Comparison of ENCODE assay signal across 8 mouse cellular contexts in the genomic region with DNA sequence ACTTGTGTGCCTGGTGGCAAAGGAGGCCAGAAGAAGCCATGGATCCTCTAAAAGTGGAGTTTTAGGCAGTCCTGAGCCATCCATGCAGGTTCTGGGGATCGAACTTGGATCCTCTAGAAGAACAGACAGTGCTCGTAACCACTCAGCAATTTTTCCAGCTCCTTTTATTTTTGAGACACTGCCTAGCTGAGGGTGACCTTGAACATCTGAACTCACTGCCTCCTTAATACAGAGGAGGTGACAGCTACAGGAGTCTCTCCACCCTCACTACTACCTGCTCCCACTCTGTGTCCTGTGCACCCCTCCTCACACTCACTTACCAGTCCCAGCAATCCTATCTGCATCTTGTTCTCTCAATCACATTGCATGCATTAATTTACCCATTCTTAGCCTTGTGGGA. TPM values are rescaled to one million over a fixed set of nuclear protein-coding genes. Genes with fewer than 3 reads are reported as not detected.
A peak's percentile ranks its signal among the peaks of the same experiment; 100 is the strongest.
DNase-seq lines count a peak whose midpoint lies in the region; ATAC-seq and TF ChIP-seq lines count a peak whose summit lies in the region.

No protein-coding gene starts in this region.

- H3K27me3 ChIP-seq in forebrain, embryonic 13.5 days, result no peaks in the 10 kb centered on the region
- H3K27me3 ChIP-seq in forebrain, embryonic 14.5 days (replicated peaks; ENCODE audit: control insufficient read depth, insufficient read depth, low read length), result no peaks in the 10 kb centered on the region
- H3K27me3 ChIP-seq in kidney, embryonic 15.5 days, result no peaks in the 10 kb centered on the region
- H3K27me3 ChIP-seq in MEL (ENCODE audit: control insufficient read depth in 1 of 2, insufficient read depth in 2 of 2, low read length in 2 of 2), result no peaks in the 10 kb centered on the region
- H3K27me3 ChIP-seq in liver, embryonic 12.5 days (replicated peaks), result no peaks in the 10 kb centered on the region

- 97% methylated on average over 2 of the region's 2 CpGs for WGBS in forebrain, embryonic 13.5 days
- 96% methylated on average over 2 of the region's 2 CpGs for WGBS in forebrain, embryonic 14.5 days
- 94% methylated on average over 2 of the region's 2 CpGs for WGBS in kidney, embryonic 15.5 days
- WGBS in liver, embryonic 12.5 days (ENCODE audit: insufficient replicate concordance), result 82% methylated on average over 2 of the region's 2 CpGs

- H3K36me3 ChIP-seq in forebrain, embryonic 13.5 days (ENCODE audit: poor library complexity, severe bottlenecking), result peaks cover 17% of the 10 kb centered on the region
- H3K36me3 ChIP-seq in forebrain, embryonic 14.5 days (ENCODE audit: control insufficient read depth, insufficient read depth, low read length), result peaks cover 13% of the 10 kb centered on the region
- H3K36me3 ChIP-seq in kidney, embryonic 15.5 days, result peaks cover 33% of the 10 kb centered on the region
- H3K36me3 ChIP-seq in MEL (ENCODE audit: control insufficient read depth in 1 of 2, insufficient read depth in 2 of 2, low read length in 2 of 2), result peaks cover 0 to 10% of the 10 kb centered on the region in 2 experiments; a peak in 2 of 4 replicates
- peaks cover 30% of the 10 kb centered on the region for H3K36me3 ChIP-seq in liver, embryonic 12.5 days

- TF ChIP-seq POLR2A in MEL (IDR thresholded peaks at IDR 0.05; ENCODE audit: control insufficient read depth in 1 of 2, insufficient read depth in 1 of 2, low read depth in 1 of 2, low read length in 2 of 2, poor library complexity in 1 of 2), result no peak

- DNase-seq in forebrain, embryonic 14.5 days (ENCODE audit: low spot score), result no peak
- no peak for DNase-seq in kidney, postnatal 25 days
- no peak for DNase-seq in MEL (ENCODE audit: low read depth, low spot score)
- DNase-seq in thymus, adult 18-20 months, result no peak
- DNase-seq in cerebellum, postnatal 36 days, result no peak

- no peak overlapping the region for H3K9ac ChIP-seq in forebrain, embryonic 13.5 days
- H3K9ac ChIP-seq in forebrain, embryonic 14.5 days (ENCODE audit: low read length), result no peak overlapping the region
- H3K9ac ChIP-seq in kidney, embryonic 15.5 days, result no peak overlapping the region
- H3K9ac ChIP-seq in MEL (ENCODE audit: control insufficient read depth, low read depth, low read length, poor library complexity, severe bottlenecking), result peak overlapping the region; percentile 62
- peak overlapping the region; percentile 75 for H3K9ac ChIP-seq in liver, embryonic 12.5 days

- H3K4me1 ChIP-seq in forebrain, embryonic 13.5 days, result 0 out of 2 replicates have a peak, but pooled peaks cover 14% of the 10 kb centered on the region
- H3K4me1 ChIP-seq in forebrain, embryonic 14.5 days (ENCODE audit: control insufficient read depth, insufficient read depth, low read length), result peaks cover 3% of the 10 kb centered on the region; the same call in 1 of the 2 replicates
- H3K4me1 ChIP-seq in kidney, embryonic 15.5 days, result peaks cover 39% of the 10 kb centered on the region
- peaks cover 2 to 14% of the 10 kb centered on the region in 2 experiments; a peak in 3 of 4 replicates for H3K4me1 ChIP-seq in MEL (ENCODE audit: control insufficient read depth in 1 of 2, insufficient read depth in 2 of 2, low read length in 2 of 2)
- peaks cover 71% of the 10 kb centered on the region for H3K4me1 ChIP-seq in liver, embryonic 12.5 days

- TF ChIP-seq CTCF in MEL (IDR thresholded peaks at IDR 0.05 in 2 of 3, conservative IDR thresholded peaks at IDR 0.05 in 1 of 3; ENCODE audit: control insufficient read depth in 1 of 3, insufficient read depth in 1 of 3, low read depth in 2 of 3, low read length in 3 of 3, poor library complexity in 1 of 3, severe bottlenecking in 1 of 3), result no peak

- ATAC-seq in forebrain, embryonic 13.5 days, result no peak
- ATAC-seq in forebrain, embryonic 14.5 days, result no peak
- ATAC-seq in kidney, embryonic 15.5 days (replicated peaks; ENCODE audit: low FRiP score), result no peak
- ATAC-seq in liver, embryonic 12.5 days, result no peak

- peak overlapping the region; percentile 71 for H3K4me2 ChIP-seq in forebrain, embryonic 13.5 days
- no peak overlapping the region for H3K4me2 ChIP-seq in forebrain, embryonic 14.5 days (ENCODE audit: low read length)
- peak overlapping the region; percentile 76 for H3K4me2 ChIP-seq in kidney, embryonic 15.5 days
- peak overlapping the region; percentile 76 for H3K4me2 ChIP-seq in liver, embryonic 12.5 days

- TF ChIP-seq EP300 in MEL (IDR thresholded peaks at IDR 0.05; ENCODE audit: low read depth in 1 of 2, low read length in 2 of 2), result no peak

- no peak overlapping the region for H3K27ac ChIP-seq in forebrain, embryonic 13.5 days
- no peak overlapping the region for H3K27ac ChIP-seq in forebrain, embryonic 14.5 days (ENCODE audit: low read depth, low read length)
- peak overlapping the region; percentile 97; the same call in 1 of the 2 replicates for H3K27ac ChIP-seq in kidney, embryonic 15.5 days
- H3K27ac ChIP-seq in MEL (ENCODE audit: control insufficient read depth, low read depth, low read length), result no peak overlapping the region
- peak overlapping the region; percentile 95 for H3K27ac ChIP-seq in liver, embryonic 12.5 days

- no peak overlapping the region for H3K4me3 ChIP-seq in forebrain, embryonic 13.5 days
- no peak overlapping the region for H3K4me3 ChIP-seq in forebrain, embryonic 14.5 days (ENCODE audit: low read depth, low read length)
- H3K4me3 ChIP-seq in kidney, embryonic 15.5 days (replicated peaks), result peak overlapping the region; percentile 70; the same call in 1 of the 2 replicates
- H3K4me3 ChIP-seq in MEL (ENCODE audit: control insufficient read depth in 1 of 2, insufficient read depth in 1 of 2, low read depth in 2 of 2, low read length in 2 of 2), result peak overlapping the region in 1 of 2 experiments; percentile 63; a peak in 1 of 4 replicates
- peak overlapping the region; percentile 86 for H3K4me3 ChIP-seq in liver, embryonic 12.5 days

- no peak for TF ChIP-seq RAD21 in MEL (IDR thresholded peaks at IDR 0.05; ENCODE audit: low read depth, low read length)

- H3K79me2 ChIP-seq in MEL (ENCODE audit: control insufficient read depth, insufficient read depth, low read length, poor library complexity), result no peaks in the 10 kb centered on the region; the same call in 1 of the 2 replicates

- H3K9me3 ChIP-seq in forebrain, embryonic 13.5 days (replicated peaks), result no peaks in the 10 kb centered on the region
- no peaks in the 10 kb centered on the region for H3K9me3 ChIP-seq in forebrain, embryonic 14.5 days (replicated peaks; ENCODE audit: control insufficient read depth, low read length)
- no peaks in the 10 kb centered on the region for H3K9me3 ChIP-seq in kidney, embryonic 15.5 days (replicated peaks)
- H3K9me3 ChIP-seq in MEL (replicated peaks; ENCODE audit: insufficient read depth, low read length), result no peaks in the 10 kb centered on the region
- H3K9me3 ChIP-seq in liver, embryonic 12.5 days (replicated peaks), result no peaks in the 10 kb centered on the region

RNA-seq across cellular contexts. Expression of a gene that starts 2.0 kb away (rescaled TPM):
- polyA plus RNA-seq in forebrain, embryonic 13.5 days (2015; fragmentation: Nextera tagmentation; extraction: Ambion mirVana), result 18.8 and 19.2 TPM in 2 replicates
- 12.5 and 14.2 TPM in 2 replicates for polyA plus RNA-seq in forebrain, embryonic 14.5 days (2014; fragmentation: Nextera tagmentation; extraction: Ambion mirVana)
- polyA plus RNA-seq in kidney, embryonic 15.5 days (2015; fragmentation: Nextera tagmentation; extraction: Ambion mirVana), result 30.3 and 32.0 TPM in 2 replicates
- total RNA-seq in MEL (2012; rRNA removed), result 2.0 and 2.4 TPM in 2 replicates
- 1 to 10 TPM in 1 of 2 experiments, not detected in 1; 6.7 TPM for polyA plus RNA-seq in MEL (2012; ENCODE audit: insufficient read depth in 1 of 2, insufficient read length in 2 of 2, low read depth in 1 of 2, low replicate concordance in 2 of 2, missing spikeins in 1 of 2)
- polyA plus RNA-seq in liver, embryonic 12.5 days (2016; fragmentation: Nextera tagmentation; extraction: Ambion mirVana), result 24.6 and 26.3 TPM in 2 replicates

RNA-seq across cellular contexts. Expression of a gene that starts 11.1 kb away (rescaled TPM):
- 8.5 and 8.7 TPM in 2 replicates for polyA plus RNA-seq in forebrain, embryonic 13.5 days (2015; fragmentation: Nextera tagmentation; extraction: Ambion mirVana)
- 8.6 and 9.7 TPM in 2 replicates for polyA plus RNA-seq in forebrain, embryonic 14.5 days (2014; fragmentation: Nextera tagmentation; extraction: Ambion mirVana)
- polyA plus RNA-seq in kidney, embryonic 15.5 days (2015; fragmentation: Nextera tagmentation; extraction: Ambion mirVana), result 40.5 and 41.0 TPM in 2 replicates
- 9.9 and 12.4 TPM in 2 replicates for total RNA-seq in MEL (2012; rRNA removed)
- 10 to 100 TPM in 1 of 2 experiments, not detected in 1; 10.6 TPM for polyA plus RNA-seq in MEL (2012; ENCODE audit: insufficient read depth in 1 of 2, insufficient read length in 2 of 2, low read depth in 1 of 2, low replicate concordance in 2 of 2, missing spikeins in 1 of 2)
- 19.5 and 20.9 TPM in 2 replicates for polyA plus RNA-seq in liver, embryonic 12.5 days (2016; fragmentation: Nextera tagmentation; extraction: Ambion mirVana)

RNA-seq across cellular contexts. Expression of a gene that starts 23.5 kb away (rescaled TPM):
- polyA plus RNA-seq in forebrain, embryonic 13.5 days (2015; fragmentation: Nextera tagmentation; extraction: Ambion mirVana), result 1.5 and 1.8 TPM in 2 replicates
- polyA plus RNA-seq in forebrain, embryonic 14.5 days (2014; fragmentation: Nextera tagmentation; extraction: Ambion mirVana), result 0.55 and 0.73 TPM in 2 replicates
- 4.0 and 4.8 TPM in 2 replicates for polyA plus RNA-seq in kidney, embryonic 15.5 days (2015; fragmentation: Nextera tagmentation; extraction: Ambion mirVana)
- 0.39 TPM in 2 replicates for total RNA-seq in MEL (2012; rRNA removed)
- 1 to 10 TPM in 1 of 2 experiments, not detected in 1; 1.4 TPM for polyA plus RNA-seq in MEL (2012; ENCODE audit: insufficient read depth in 1 of 2, insufficient read length in 2 of 2, low read depth in 1 of 2, low replicate concordance in 2 of 2, missing spikeins in 1 of 2)
- polyA plus RNA-seq in liver, embryonic 12.5 days (2016; fragmentation: Nextera tagmentation; extraction: Ambion mirVana), result 0.91 and 1.2 TPM in 2 replicates

RNA-seq across cellular contexts. Expression of a gene that starts 27.8 kb away (rescaled TPM):
- 16.8 and 17.3 TPM in 2 replicates for polyA plus RNA-seq in forebrain, embryonic 13.5 days (2015; fragmentation: Nextera tagmentation; extraction: Ambion mirVana)
- polyA plus RNA-seq in forebrain, embryonic 14.5 days (2014; fragmentation: Nextera tagmentation; extraction: Ambion mirVana), result 22.4 and 23.7 TPM in 2 replicates
- 44.5 and 57.4 TPM in 2 replicates for polyA plus RNA-seq in kidney, embryonic 15.5 days (2015; fragmentation: Nextera tagmentation; extraction: Ambion mirVana)
- 183 and 245 TPM in 2 replicates for total RNA-seq in MEL (2012; rRNA removed)
- 100 to 1,000 TPM in 1 of 2 experiments, not detected in 1; 210 TPM for polyA plus RNA-seq in MEL (2012; ENCODE audit: insufficient read depth in 1 of 2, insufficient read length in 2 of 2, low read depth in 1 of 2, low replicate concordance in 2 of 2, missing spikeins in 1 of 2)
- polyA plus RNA-seq in liver, embryonic 12.5 days (2016; fragmentation: Nextera tagmentation; extraction: Ambion mirVana), result 895 and 897 TPM in 2 replicates

RNA-seq across cellular contexts. Expression of a gene that starts 28.1 kb away (rescaled TPM):
- polyA plus RNA-seq in forebrain, embryonic 13.5 days (2015; fragmentation: Nextera tagmentation; extraction: Ambion mirVana), result 0.43 and 0.71 TPM in 2 replicates
- polyA plus RNA-seq in forebrain, embryonic 14.5 days (2014; fragmentation: Nextera tagmentation; extraction: Ambion mirVana), result 1.6 and 1.7 TPM in 2 replicates
- polyA plus RNA-seq in kidney, embryonic 15.5 days (2015; fragmentation: Nextera tagmentation; extraction: Ambion mirVana), result 0.27 and 0.39 TPM in 2 replicates
- 0.19 and 0.36 TPM in 2 replicates for total RNA-seq in MEL (2012; rRNA removed)
- under 1 TPM in 1 of 2 experiments, not detected in 1; 0.68 TPM for polyA plus RNA-seq in MEL (2012; ENCODE audit: insufficient read depth in 1 of 2, insufficient read length in 2 of 2, low read depth in 1 of 2, low replicate concordance in 2 of 2, missing spikeins in 1 of 2)
- 0.11 and 0.12 TPM in 2 replicates for polyA plus RNA-seq in liver, embryonic 12.5 days (2016; fragmentation: Nextera tagmentation; extraction: Ambion mirVana)

Comparison
In these comparisons a context has a peak if more than half of its experiments do, and no peak if none do; other contexts are left out.
1. H3K27ac ChIP-seq: peak in kidney, embryonic 15.5 days (single experiment) and liver, embryonic 12.5 days (single experiment); none in forebrain, embryonic 13.5 days (single experiment), forebrain, embryonic 14.5 days (single experiment) and MEL (single experiment).
2. H3K4me3 ChIP-seq: peak in kidney, embryonic 15.5 days (single experiment) and liver, embryonic 12.5 days (single experiment); none in forebrain, embryonic 13.5 days (single experiment) and forebrain, embryonic 14.5 days (single experiment).
3. H3K9ac ChIP-seq: peak in MEL (single experiment) and liver, embryonic 12.5 days (single experiment); none in forebrain, embryonic 13.5 days (single experiment), forebrain, embryonic 14.5 days (single experiment) and kidney, embryonic 15.5 days (single experiment).